8 mouse cellular contexts compared by ENCODE assay signal in genomic region chr7:138847316-138848027, GRCm38 (mm10). TPM values are rescaled to one million over a fixed set of nuclear protein-coding genes. Genes with fewer than 3 reads are reported as not detected.
DNase-seq lines count a peak whose midpoint lies in the region; ATAC-seq and TF ChIP-seq lines count a peak whose summit lies in the region.

No protein-coding gene starts in this region.

- H3K4me2 ChIP-seq in forebrain, embryonic 13.5 days, result peak overlapping the region; percentile 97
- H3K4me2 ChIP-seq in liver, embryonic 14.5 days (ENCODE audit: low read depth), result peak overlapping the region; percentile 97

- no peak overlapping the region for H3K27ac ChIP-seq in forebrain, embryonic 13.5 days
- 0 out of 2 replicates have a peak overlapping the region, but pooled peaks have one; percentile 13 for H3K27ac ChIP-seq in liver, embryonic 14.5 days

- peak overlapping the region; percentile 95 for H3K9ac ChIP-seq in forebrain, embryonic 13.5 days
- H3K9ac ChIP-seq in liver, embryonic 14.5 days (replicated peaks), result peak overlapping the region; percentile 97

- TF ChIP-seq CTCF in liver, embryonic 14.5 days (IDR thresholded peaks at IDR 0.05; ENCODE audit: low read depth), result no peak

- DNase-seq in cerebellum, postnatal 10 days, result peak; percentile 25 to 28
- DNase-seq in cerebellum, adult 11-12 months, result no peak
- DNase-seq in A20 (ENCODE audit: low read depth, low spot score), result peak; percentile 64
- DNase-seq in liver, embryonic 14.5 days (ENCODE audit: low read depth in 3 of 3, low spot score in 3 of 3), result no peak
- no peak for DNase-seq in left cerebral cortex, postnatal 14 days (ENCODE audit: low spot score in 2 of 2)
- DNase-seq in frontal cortex, adult 2 months (ENCODE audit: extremely low spot score in 1 of 2, low spot score in 1 of 2), result no peak
- no peak for DNase-seq in layer of hippocampus, adult 9-11 months

- H3K36me3 ChIP-seq in forebrain, embryonic 13.5 days (ENCODE audit: poor library complexity, severe bottlenecking), result peaks cover 23% of the 10 kb centered on the region
- H3K36me3 ChIP-seq in liver, embryonic 14.5 days (replicated peaks; ENCODE audit: control insufficient read depth, insufficient read depth, low read depth), result peaks cover 9% of the 10 kb centered on the region

- ATAC-seq in forebrain, embryonic 13.5 days, result no peak
- no peak for ATAC-seq in liver, embryonic 14.5 days (ENCODE audit: insufficient read depth)

- intact Hi-C loops in left cerebral cortex, postnatal 14 days (cut with DNase I), result loop anchor here (5.0 kb wide), 1 partner anchor 60 kb away; the partner anchor contains the start of gene Bnip3

- TF ChIP-seq EP300 in liver, embryonic 14.5 days (IDR thresholded peaks at IDR 0.05; ENCODE audit: low read depth), result no peak

- H3K4me3 ChIP-seq in forebrain, embryonic 13.5 days, result peak overlapping the region; percentile 98
- H3K4me3 ChIP-seq in liver, embryonic 14.5 days (ENCODE audit: insufficient read depth in 1 of 2, low read depth in 2 of 2, low read length in 2 of 2), result peak overlapping the region; percentile 83 to 93

- peaks cover 59% of the 10 kb centered on the region for H3K4me1 ChIP-seq in forebrain, embryonic 13.5 days
- H3K4me1 ChIP-seq in liver, embryonic 14.5 days (replicated peaks; ENCODE audit: control insufficient read depth in 2 of 2, insufficient read depth in 2 of 2, low read length in 1 of 2), result peaks cover 13 to 21% of the 10 kb centered on the region in 2 experiments

- no peaks in the 10 kb centered on the region for H3K27me3 ChIP-seq in forebrain, embryonic 13.5 days
- H3K27me3 ChIP-seq in liver, embryonic 14.5 days (ENCODE audit: control insufficient read depth, insufficient read depth, low read length), result no peaks in the 10 kb centered on the region

- H3K9me3 ChIP-seq in forebrain, embryonic 13.5 days (replicated peaks), result no peaks in the 10 kb centered on the region
- no peaks in the 10 kb centered on the region for H3K9me3 ChIP-seq in liver, embryonic 14.5 days (ENCODE audit: control insufficient read depth, low read length)

- WGBS in forebrain, embryonic 13.5 days, result 51% methylated on average over 13 of the region's 13 CpGs
- 33% methylated on average over 13 of the region's 13 CpGs for WGBS in liver, embryonic 14.5 days (ENCODE audit: insufficient replicate concordance)

RNA-seq across cellular contexts. Expression of gene Mapk1ip1, which starts 1.4 kb away (rescaled TPM):
- 22.0 and 24.4 TPM in 2 replicates for polyA plus RNA-seq in forebrain, embryonic 13.5 days (2015; fragmentation: Nextera tagmentation; extraction: Ambion mirVana)
- 6.3 and 7.0 TPM in 2 replicates for polyA plus RNA-seq in liver, embryonic 14.5 days (2012; rRNA removed)
- polyA plus RNA-seq in liver, embryonic 14.5 days (2014; fragmentation: Nextera tagmentation; extraction: Ambion mirVana), result 1.9 and 2.3 TPM in 2 replicates
- total RNA-seq in left cerebral cortex, postnatal 14 days (2021), result 10 to 100 TPM; 34.5 to 37.7 TPM
- polyA plus RNA-seq in frontal cortex, adult 2 months (2012; rRNA removed), result 94.0 and 97.6 TPM in 2 replicates

RNA-seq across cellular contexts. Expression of gene Ppp2r2d, which starts 1.6 kb away (rescaled TPM):
- polyA plus RNA-seq in forebrain, embryonic 13.5 days (2015; fragmentation: Nextera tagmentation; extraction: Ambion mirVana), result 45.1 and 49.7 TPM in 2 replicates
- polyA plus RNA-seq in liver, embryonic 14.5 days (2012; rRNA removed), result 9.2 and 13.9 TPM in 2 replicates
- polyA plus RNA-seq in liver, embryonic 14.5 days (2014; fragmentation: Nextera tagmentation; extraction: Ambion mirVana), result 14.2 and 18.3 TPM in 2 replicates
- total RNA-seq in left cerebral cortex, postnatal 14 days (2021), result 10 to 100 TPM; 72.8 to 75.6 TPM
- polyA plus RNA-seq in frontal cortex, adult 2 months (2012; rRNA removed), result 62.3 and 64.9 TPM in 2 replicates

Comparison
In these comparisons a context has a peak if more than half of its experiments do, and no peak if none do; other contexts are left out.
1. DNase-seq: peak in cerebellum, postnatal 10 days (2 of 2) and A20 (single experiment); none in cerebellum, adult 11-12 months (single experiment), liver, embryonic 14.5 days (0 of 3), left cerebral cortex, postnatal 14 days (0 of 2), frontal cortex, adult 2 months (0 of 2) and layer of hippocampus, adult 9-11 months (single experiment).